Comparison of ENCODE assay signal across 17 mouse cellular contexts in genomic region chr16:93043355-93043754, GRCm38 (mm10).
DNase-seq lines count a peak whose midpoint lies in the region; ATAC-seq lines count a peak whose summit lies in the region.
"Had no signal": no experiment of that assay in that cellular context is flagged by ENCODE, and none has a peak within 500 bp of the region (broad histone marks: within the 10 kb centered on the region; RNA-seq: fewer than 3 reads in every experiment).

No protein-coding gene starts in this region.

- H3K9me3 ChIP-seq in lung, embryonic 15.5 days, result no peaks in the 10 kb centered on the region
- H3K9me3 ChIP-seq in embryonic facial prominence, embryonic 15.5 days (replicated peaks), result no peaks in the 10 kb centered on the region
- no peaks in the 10 kb centered on the region for H3K9me3 ChIP-seq in limb, embryonic 11.5 days (ENCODE audit: control insufficient read depth, low read length)
- H3K9me3 ChIP-seq: hindbrain, embryonic 10.5 days; midbrain, embryonic 12.5 days; neural tube, embryonic 12.5 days had no signal

- H3K4me3 ChIP-seq in lung, embryonic 15.5 days, result no peak overlapping the region
- no peak overlapping the region for H3K4me3 ChIP-seq in embryonic facial prominence, embryonic 15.5 days (replicated peaks)
- H3K4me3 ChIP-seq in limb, embryonic 11.5 days (ENCODE audit: low read depth, low read length), result no peak overlapping the region
- H3K4me3 ChIP-seq: hindbrain, embryonic 10.5 days; midbrain, embryonic 12.5 days; neural tube, embryonic 12.5 days had no signal

- DNase-seq in lung, postnatal 10 days, result no peak
- no peak for DNase-seq in limb, embryonic 11.5 days (ENCODE audit: low spot score)
- DNase-seq in testis, postnatal 10 days (ENCODE audit: low spot score), result no peak
- no peak for DNase-seq in adrenal gland, adult (ENCODE audit: inconsistent age in 2 of 2, low spot score in 1 of 2)
- no peak for DNase-seq in thymus, postnatal 10 days (ENCODE audit: low spot score in 2 of 2)
- DNase-seq: adrenal gland, adult 8-10 months; cerebellum, adult 9-11 months; kidney, adult 9 months; liver, postnatal 0 days; right cerebral cortex, adult 18-20 months; thymus, postnatal 14 days had no signal

- peak; percentile 53; the same call in 1 of the 2 replicates for ATAC-seq in lung, embryonic 15.5 days (ENCODE audit: borderline replicate concordance, extremely low read depth, low FRiP score, low TSS enrichment)
- ATAC-seq in embryonic facial prominence, embryonic 15.5 days (ENCODE audit: insufficient number of reproducible peaks, low FRiP score, low TSS enrichment, low read depth), result peak; percentile 20; the same call in 1 of the 2 replicates
- ATAC-seq in limb, embryonic 11.5 days (ENCODE audit: insufficient number of reproducible peaks, low FRiP score, low TSS enrichment, low read depth), result peak; percentile 62; the same call in 1 of the 2 replicates
- ATAC-seq: forebrain, postnatal 0 days; liver, postnatal 0 days had no signal

- no peaks in the 10 kb centered on the region for H3K27me3 ChIP-seq in lung, embryonic 15.5 days
- no peaks in the 10 kb centered on the region for H3K27me3 ChIP-seq in embryonic facial prominence, embryonic 15.5 days
- no peaks in the 10 kb centered on the region for H3K27me3 ChIP-seq in limb, embryonic 11.5 days (ENCODE audit: control insufficient read depth, insufficient read depth, low read length)
- H3K27me3 ChIP-seq: midbrain, embryonic 12.5 days; neural tube, embryonic 12.5 days had no signal

- H3K4me1 ChIP-seq in lung, embryonic 15.5 days, result peaks cover 12% of the 10 kb centered on the region
- peaks cover 13% of the 10 kb centered on the region; the same call in 1 of the 2 replicates for H3K4me1 ChIP-seq in embryonic facial prominence, embryonic 15.5 days
- peaks cover 4% of the 10 kb centered on the region for H3K4me1 ChIP-seq in limb, embryonic 11.5 days (ENCODE audit: control insufficient read depth, insufficient read depth, low read length)
- H3K4me1 ChIP-seq: midbrain, embryonic 12.5 days; neural tube, embryonic 12.5 days had no signal

- no peaks in the 10 kb centered on the region for H3K36me3 ChIP-seq in lung, embryonic 15.5 days
- H3K36me3 ChIP-seq in embryonic facial prominence, embryonic 15.5 days, result no peaks in the 10 kb centered on the region
- H3K36me3 ChIP-seq in limb, embryonic 11.5 days (ENCODE audit: control insufficient read depth, insufficient read depth, low read length), result no peaks in the 10 kb centered on the region
- H3K36me3 ChIP-seq: hindbrain, embryonic 10.5 days; midbrain, embryonic 12.5 days; neural tube, embryonic 12.5 days had no signal

- no peak overlapping the region for H3K9ac ChIP-seq in lung, embryonic 15.5 days
- no peak overlapping the region for H3K9ac ChIP-seq in embryonic facial prominence, embryonic 15.5 days
- no peak overlapping the region for H3K9ac ChIP-seq in limb, embryonic 11.5 days (ENCODE audit: low read length)
- H3K9ac ChIP-seq: forebrain, postnatal 0 days; liver, postnatal 0 days; midbrain, embryonic 12.5 days; neural tube, embryonic 12.5 days had no signal

- 20% methylated on average over 9 of the region's 9 CpGs for WGBS in lung, embryonic 15.5 days
- 23% methylated on average over 9 of the region's 9 CpGs for WGBS in embryonic facial prominence, embryonic 15.5 days
- 16% methylated on average over 9 of the region's 9 CpGs for WGBS in limb, embryonic 11.5 days

- H3K4me2 ChIP-seq in lung, embryonic 15.5 days, result peak overlapping the region; percentile 23
- H3K4me2 ChIP-seq in embryonic facial prominence, embryonic 15.5 days (replicated peaks), result no peak overlapping the region
- no peak overlapping the region for H3K4me2 ChIP-seq in limb, embryonic 11.5 days (ENCODE audit: low read depth, severe bottlenecking)
- H3K4me2 ChIP-seq: midbrain, embryonic 12.5 days; neural tube, embryonic 12.5 days had no signal

- no peak overlapping the region for H3K27ac ChIP-seq in lung, embryonic 15.5 days
- peak overlapping the region; percentile 45 for H3K27ac ChIP-seq in embryonic facial prominence, embryonic 15.5 days (replicated peaks)
- no peak overlapping the region for H3K27ac ChIP-seq in limb, embryonic 11.5 days (replicated peaks; ENCODE audit: low read depth, low read length)
- H3K27ac ChIP-seq: hindbrain, embryonic 10.5 days; midbrain, embryonic 12.5 days; neural tube, embryonic 12.5 days had no signal
